Mouse (Mus musculus): ENCODE data around the gene Lrrfip1.

Gene Lrrfip1

GRCm38 (mm10) chr1:90998268-90998890, at the start of gene Lrrfip1:
Gene Lrrfip1 (plus strand): TSS chr1:90998737.
- in situ Hi-C loops (cut with MboI, MseI), result no loop called here

GRCm38 (mm10) chr1:90949309-90949708, 49.2 kb upstream of the Lrrfip1 start:
- in situ Hi-C loops (cut with MboI, MseI), result no loop called here

- in situ Hi-C loops (cut with MboI, MseI), result no loop called here
These were observed 46.9 kb upstream of the Lrrfip1 start for GRCm38 (mm10) chr1:90951670-90952069.

- in situ Hi-C loops (cut with MboI, MseI), result no loop called here
These were observed 45.7 kb upstream of the Lrrfip1 start, which contains the start of gene Prlh for GRCm38 (mm10) chr1:90952808-90953207. Gene Prlh (plus strand): TSS chr1:90953108.

- in situ Hi-C loops (cut with MboI, MseI), result no loop called here
These were observed 44.8 kb upstream of the Lrrfip1 start for GRCm38 (mm10) chr1:90953688-90954087.

- in situ Hi-C loops (cut with MboI, MseI), result loop anchor here (5.0 kb wide), 2 partner anchors 49 to 314 kb away; no protein-coding TSS in a partner anchor
These were observed 42.1 kb upstream of the Lrrfip1 start for GRCm38 (mm10) chr1:90956245-90957096.

- in situ Hi-C loops (cut with MboI, MseI), result loop anchor here (10.0 kb wide), 1 partner anchor 362 kb away; the partner anchor contains the start of gene Espnl
These were observed 36.0 kb upstream of the Lrrfip1 start for GRCm38 (mm10) chr1:90962526-90962925.

GRCm38 (mm10) chr1:90962994-90963393, 35.5 kb upstream of the Lrrfip1 start:
- in situ Hi-C loops (cut with MboI, MseI), result loop anchor here (10.0 kb wide), 1 partner anchor 362 kb away; the partner anchor contains the start of gene Espnl

GRCm38 (mm10) chr1:90967583-90967982, 31.0 kb upstream of the Lrrfip1 start:
- in situ Hi-C loops (cut with MboI, MseI), result loop anchor here (10.0 kb wide), 1 partner anchor 357 kb away; the partner anchor contains the start of gene Espnl

- in situ Hi-C loops (cut with MboI, MseI), result loop anchor here (10.0 kb wide), 1 partner anchor 356 kb away; the partner anchor contains the start of gene Espnl
These were observed 29.9 kb upstream of the Lrrfip1 start for GRCm38 (mm10) chr1:90968649-90969048.

GRCm38 (mm10) chr1:90969347-90969784, 29.2 kb upstream of the Lrrfip1 start, which contains the start of gene Rab17:
Gene Rab17 (minus strand): TSS chr1:90969661.
- in situ Hi-C loops (cut with MboI, MseI), result loop anchor here (10.0 kb wide), 1 partner anchor 355 kb away; the partner anchor contains the start of gene Espnl

- in situ Hi-C loops (cut with MboI, MseI), result loop anchor here (10.0 kb wide), 1 partner anchor 355 kb away; the partner anchor contains the start of gene Espnl
These were observed 28.6 kb upstream of the Lrrfip1 start for GRCm38 (mm10) chr1:90969881-90970390.

- in situ Hi-C loops (cut with MboI, MseI), result no loop called here
These were observed 25.5 kb upstream of the Lrrfip1 start for GRCm38 (mm10) chr1:90972911-90973573.

- in situ Hi-C loops (cut with MboI, MseI), result no loop called here
These were observed 25.0 kb upstream of the Lrrfip1 start for GRCm38 (mm10) chr1:90973574-90973911.

- in situ Hi-C loops (cut with MboI, MseI), result loop anchor here (5.0 kb wide), 1 partner anchor 127 kb away; no protein-coding TSS in a partner anchor
These were observed 23.5 kb upstream of the Lrrfip1 start for GRCm38 (mm10) chr1:90974906-90975649.

- in situ Hi-C loops (cut with MboI, MseI), result loop anchor here (5.0 kb wide), 1 partner anchor 126 kb away; no protein-coding TSS in a partner anchor
These were observed 22.6 kb upstream of the Lrrfip1 start for GRCm38 (mm10) chr1:90975960-90976359.

GRCm38 (mm10) chr1:90980638-90981330, 17.8 kb upstream of the Lrrfip1 start:
- in situ Hi-C loops (cut with MboI, MseI), result no loop called here

GRCm38 (mm10) chr1:90981346-90981745, 17.2 kb upstream of the Lrrfip1 start:
- in situ Hi-C loops (cut with MboI, MseI), result no loop called here

- in situ Hi-C loops (cut with MboI, MseI), result no loop called here
These were observed 2.6 kb upstream of the Lrrfip1 start for GRCm38 (mm10) chr1:90995916-90996315.

- in situ Hi-C loops (cut with MboI, MseI), result no loop called here
These were observed 1.4 kb upstream of the Lrrfip1 start for GRCm38 (mm10) chr1:90997136-90997535.
